Mouse (Mus musculus) ES-CJ7 (cell line): ENCODE results near the gene Eda.

Experiments used
- DNase-seq: peaks from one replicate; pipeline ENCODE4 v3.0.0; 2011; ENCODE audit warnings: low read depth, low spot score

Gene Eda

DNA sequence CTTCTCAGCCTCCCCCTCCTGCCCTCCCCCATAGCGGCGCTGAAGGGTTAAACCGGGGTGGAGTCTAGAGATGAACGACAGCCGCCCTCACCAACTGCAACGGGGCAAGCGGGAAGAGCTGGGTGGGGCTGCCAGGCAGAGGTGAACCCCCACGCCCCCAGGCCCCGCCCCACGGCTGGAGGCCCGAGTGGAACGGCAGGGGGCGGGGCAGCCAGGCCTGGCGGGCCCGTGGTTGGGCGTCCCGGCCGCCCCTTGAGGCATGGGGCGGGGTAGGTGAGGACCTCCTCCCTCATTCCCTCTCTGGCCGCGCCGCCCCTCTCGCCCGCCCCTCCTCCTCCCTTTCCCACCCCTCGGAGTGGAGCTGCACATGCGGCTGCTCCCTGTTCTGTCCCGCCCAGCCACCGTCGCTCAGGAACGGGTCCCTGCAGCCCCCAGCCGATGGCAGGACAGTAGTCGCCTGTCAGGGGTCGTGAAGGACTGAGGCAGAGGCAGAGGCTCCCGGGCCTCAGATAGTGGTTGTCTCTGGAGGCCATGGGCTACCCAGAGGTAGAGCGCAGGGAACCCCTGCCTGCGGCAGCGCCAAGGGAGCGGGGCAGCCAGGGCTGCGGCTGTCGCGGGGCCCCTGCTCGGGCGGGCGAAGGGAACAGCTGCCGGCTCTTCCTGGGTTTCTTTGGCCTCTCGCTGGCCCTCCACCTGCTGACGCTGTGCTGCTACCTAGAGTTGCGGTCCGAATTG is at the start of gene Eda:
Eda (plus strand) TSS at position 357 of the 735 bp plus-strand sequence.
- DNase-seq: peak; percentile 87

DNA sequence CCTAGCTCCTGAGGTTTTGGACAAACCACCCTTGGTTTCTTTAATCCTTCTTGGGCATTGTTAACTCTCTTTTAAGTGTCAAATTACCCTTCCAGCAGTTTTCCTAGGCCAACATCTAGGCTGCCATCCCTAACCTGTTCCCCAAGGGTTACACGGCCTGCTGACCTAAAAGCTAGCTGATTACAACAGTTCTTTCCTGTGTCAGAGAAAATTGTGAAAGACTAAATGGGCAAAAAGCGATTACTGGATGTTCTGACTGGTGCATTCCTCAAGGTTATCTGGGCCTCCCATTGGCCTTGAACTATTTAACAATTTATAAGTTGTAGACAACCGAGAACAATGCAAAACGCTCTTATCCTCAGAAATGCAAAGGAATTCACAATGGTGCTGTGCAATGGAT is 14.4 kb upstream of the Eda start:
- no peak for DNase-seq

DNA sequence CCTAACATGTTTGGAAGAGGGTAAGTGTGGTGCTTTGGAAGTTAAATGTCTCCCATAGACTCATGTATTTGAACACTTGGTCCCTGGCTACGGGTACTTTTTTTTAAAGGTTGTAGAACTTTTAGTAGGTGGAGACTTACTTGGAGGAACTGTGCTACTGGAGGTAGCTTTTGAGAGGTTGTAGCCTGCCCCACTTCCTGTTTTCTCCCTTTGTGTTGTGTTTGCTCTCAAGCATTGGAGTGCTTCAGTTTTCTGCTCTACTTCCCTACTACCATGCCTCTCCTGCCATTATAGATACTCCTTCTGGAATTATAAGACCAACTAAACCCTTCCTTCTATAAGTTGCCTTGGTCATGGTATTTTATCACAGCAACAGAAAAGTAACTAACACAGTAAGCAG is 5.3 kb upstream of the Eda start:
- no peak for DNase-seq

DNA sequence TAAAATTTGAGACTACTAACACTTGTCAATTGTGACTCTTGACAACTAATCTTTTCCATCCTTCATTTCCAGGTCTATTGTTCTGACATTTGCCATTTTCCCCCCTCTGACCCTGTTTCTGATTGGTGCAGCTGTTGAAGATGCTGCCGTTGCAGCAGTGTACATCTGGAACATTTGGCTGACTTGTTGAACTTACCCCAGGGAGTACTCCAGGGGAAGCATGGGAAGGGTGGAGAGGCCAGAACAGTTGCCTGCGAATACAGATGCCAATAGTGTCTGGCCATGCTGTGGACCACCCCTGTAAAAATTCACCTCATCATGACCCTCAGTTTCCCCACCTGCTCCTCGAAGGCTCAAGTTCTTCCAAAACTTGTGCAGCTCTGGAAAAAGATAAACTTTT is 1.0 kb upstream of the Eda start:
- no peak for DNase-seq

DNA sequence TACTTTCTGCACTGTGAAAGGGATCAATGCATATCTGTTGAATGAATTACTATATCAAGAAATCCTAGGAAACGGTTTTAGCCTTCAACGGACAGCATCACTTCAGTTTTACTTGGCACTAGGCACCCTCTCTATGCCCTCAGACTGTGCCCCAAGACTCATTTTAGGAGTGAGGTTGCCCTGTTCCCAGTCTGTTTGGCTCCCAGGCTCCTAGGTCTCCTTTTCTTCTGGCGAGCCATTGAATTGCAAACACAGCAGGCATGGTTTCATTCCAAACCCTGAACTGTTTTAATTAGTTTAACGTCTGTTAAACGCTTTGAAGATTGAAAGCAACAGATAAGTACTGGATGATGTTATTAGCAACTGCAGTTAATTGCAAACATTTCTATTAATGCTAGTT is 603 bp upstream of the Eda start:
- no peak for DNase-seq

DNA sequence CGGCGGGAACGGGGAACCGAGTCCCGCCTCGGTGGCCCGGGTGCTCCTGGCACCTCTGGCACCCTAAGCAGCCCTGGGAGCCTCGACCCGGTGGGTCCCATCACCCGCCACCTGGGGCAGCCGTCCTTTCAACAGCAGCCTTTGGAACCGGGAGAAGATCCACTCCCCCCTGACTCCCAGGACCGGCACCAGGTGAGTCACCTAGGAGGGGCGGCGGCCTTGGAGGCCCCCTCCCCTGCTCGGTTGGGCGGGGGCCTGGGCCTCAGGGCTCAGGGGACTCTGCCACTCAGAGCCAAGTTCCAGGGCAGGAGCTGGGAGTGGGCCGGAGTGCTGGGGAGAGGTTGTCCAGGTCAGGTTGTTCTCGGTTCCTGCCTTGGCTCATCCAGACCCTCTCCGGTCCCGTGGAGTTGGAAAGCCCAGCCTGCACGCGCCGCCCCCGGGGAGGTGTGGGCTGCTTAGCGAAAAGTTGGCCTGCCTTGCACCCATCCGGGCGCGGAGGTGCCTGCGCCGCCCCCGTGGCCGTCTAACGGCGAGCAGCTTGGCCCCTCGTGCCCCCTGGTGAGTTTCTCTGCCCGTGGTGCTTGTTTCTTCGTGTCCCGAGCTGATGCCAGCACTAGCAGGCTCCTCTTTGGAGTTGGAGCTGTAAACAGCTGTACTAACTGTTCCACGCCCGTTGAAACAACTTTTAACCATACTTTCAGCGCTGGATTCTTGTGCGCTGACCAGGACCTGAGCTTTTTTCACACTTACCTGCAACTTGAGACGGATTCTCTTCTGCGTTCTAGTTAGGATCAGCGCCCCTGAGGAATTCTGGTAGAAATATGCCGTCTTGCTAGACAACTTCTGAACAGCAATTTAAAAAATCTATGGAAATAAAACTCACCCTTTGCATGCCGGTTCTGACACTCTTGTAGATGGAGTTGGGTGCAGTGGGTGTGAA is 849 bp downstream of the Eda start:
- DNase-seq: peak; percentile 4

DNA sequence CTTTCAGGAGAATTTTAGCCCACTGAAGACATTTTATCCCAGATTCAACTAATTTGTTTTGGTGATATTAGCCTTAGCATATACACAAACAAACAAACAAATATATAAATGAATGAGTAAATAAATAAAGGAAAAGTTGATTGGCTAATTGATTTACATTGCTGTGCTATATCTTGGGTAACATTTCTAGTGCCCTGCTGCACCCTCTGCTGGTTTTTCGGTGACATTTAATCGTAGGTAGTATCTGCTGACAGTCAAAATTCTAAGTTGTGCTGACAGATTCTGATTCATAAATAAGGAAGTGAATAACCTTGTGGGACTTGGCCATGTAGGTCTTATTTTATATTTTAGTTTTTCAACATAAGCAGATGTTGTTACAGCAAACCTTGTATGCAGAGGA is 2.9 kb downstream of the Eda start:
- no peak for DNase-seq

DNA sequence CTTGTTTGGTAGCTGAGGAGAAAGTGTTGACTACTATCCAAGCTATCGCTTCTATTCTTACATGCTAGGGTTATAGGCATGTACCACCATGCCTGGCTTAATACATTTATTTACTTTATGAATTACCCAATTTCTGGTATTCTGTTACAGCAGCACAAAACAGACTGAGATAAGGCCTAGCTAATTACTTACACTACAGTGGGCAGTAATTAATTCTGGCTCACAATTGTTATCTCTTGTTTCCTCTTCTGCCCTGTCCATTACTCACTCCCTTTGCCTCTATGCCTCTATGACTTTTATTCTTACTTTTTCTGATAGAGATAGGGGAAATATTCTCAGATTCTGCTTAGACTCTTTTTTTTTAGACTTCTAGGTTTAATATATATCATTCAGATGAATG is 18.0 kb downstream of the Eda start:
- DNase-seq: no peak

DNA sequence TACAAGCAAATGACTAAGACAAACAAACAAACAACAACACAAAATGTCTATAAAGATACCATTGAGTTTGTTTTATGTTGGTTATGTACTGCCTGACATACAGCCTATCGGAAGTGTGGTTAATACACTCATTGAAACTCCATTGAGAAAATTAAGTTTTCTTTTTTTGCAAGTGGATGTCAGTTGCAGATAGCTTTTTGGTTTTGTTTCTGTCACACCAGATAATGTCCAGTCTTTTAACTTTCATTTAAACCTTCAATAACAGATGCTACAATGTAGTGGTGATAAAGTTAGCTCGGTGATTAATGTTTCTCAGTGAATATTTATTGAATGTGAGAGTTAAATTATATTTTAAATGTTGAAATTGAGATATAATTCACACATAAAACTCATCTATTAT is 23.9 kb downstream of the Eda start:
- DNase-seq: no peak

DNA sequence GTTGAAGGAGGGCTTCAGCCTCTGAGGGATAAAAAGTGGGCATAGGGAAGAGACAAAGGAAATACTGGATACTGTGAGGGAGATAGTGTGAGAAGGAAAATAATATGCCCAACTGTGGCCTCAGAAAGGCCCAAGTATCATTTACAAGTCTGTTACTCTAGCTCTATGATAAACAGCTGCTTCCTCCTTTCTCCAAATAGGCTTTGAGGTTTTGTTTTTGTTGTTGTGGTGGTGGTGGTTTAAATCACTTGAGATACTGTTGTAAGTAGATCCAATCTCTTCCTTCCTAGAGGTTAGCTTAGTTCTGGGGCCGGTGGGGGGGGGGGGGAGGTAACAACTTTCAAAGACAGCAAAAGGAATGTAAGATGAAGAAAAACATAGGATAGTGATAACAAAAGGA is 143.0 kb downstream of the Eda start:
- DNase-seq: no peak

DNA sequence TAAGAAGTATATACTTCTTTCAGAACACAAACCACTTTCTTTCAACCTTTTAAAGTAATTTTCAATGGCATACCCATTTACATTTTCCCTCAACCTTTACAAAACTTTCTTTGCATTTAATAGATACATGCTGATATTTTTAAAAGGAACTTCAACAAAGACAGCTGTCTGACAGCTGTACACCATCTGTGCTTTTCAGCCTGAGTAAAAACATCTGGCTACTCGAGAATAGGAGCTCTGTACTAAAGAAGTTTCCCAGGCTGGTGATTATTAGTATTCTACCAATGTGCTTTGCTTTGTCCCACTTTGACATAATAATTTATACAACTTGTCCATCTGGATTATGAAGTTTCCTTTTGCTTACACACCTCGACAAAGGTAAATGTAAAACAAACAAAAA is 219.9 kb downstream of the Eda start:
- DNase-seq: no peak

DNA sequence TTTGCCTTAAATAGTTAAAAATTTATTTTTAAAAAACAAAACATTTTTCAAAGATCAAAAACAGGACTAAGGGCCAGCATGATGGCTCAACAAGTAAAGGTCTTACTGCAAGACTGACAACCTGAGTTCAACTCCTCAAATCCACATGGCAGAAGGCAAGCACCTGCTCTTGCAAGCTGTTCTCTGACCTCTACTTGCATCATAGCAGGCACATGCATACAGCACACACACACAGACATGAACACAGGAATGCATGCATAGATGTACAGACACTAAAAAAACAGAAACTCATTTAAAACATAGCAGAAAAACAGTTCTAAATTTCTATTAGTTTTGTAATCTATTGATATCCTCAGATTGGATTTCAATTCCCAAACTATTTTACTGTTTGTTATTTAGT is 338.2 kb downstream of the Eda start:
- no peak for DNase-seq

DNA sequence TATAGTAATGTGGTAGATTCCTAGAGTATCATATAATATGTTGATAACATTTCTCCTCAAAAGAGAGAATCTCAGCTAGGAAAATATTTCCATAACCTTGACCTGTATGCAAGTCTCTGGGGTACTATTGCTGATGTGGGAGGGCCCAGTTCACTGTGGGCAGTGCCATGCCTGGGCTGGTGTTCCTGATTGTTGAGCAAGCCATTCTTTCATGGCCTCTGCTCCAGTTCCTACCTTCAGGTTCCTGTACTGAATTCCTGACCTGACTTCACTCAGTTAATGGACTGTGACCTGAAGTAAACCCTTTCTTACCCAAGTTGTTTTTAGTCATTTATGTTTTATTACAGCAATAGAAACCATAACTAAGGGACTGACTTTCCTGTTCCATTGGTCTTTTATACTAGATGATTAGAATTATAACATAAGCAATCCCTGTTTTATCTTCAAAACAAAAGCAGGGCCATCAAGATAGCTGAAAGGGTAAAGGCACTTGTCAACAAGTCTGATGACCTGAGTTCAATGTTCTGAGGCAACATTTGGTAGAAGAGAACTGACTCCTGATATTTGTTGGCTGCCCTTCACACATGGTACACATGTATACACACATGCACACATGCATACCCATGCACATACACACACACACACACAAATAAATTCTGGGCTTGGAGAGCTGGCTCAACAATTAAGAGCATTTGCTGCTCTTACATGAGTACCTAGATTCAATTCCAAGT is 338.9 kb downstream of the Eda start:
- no peak for DNase-seq

DNA sequence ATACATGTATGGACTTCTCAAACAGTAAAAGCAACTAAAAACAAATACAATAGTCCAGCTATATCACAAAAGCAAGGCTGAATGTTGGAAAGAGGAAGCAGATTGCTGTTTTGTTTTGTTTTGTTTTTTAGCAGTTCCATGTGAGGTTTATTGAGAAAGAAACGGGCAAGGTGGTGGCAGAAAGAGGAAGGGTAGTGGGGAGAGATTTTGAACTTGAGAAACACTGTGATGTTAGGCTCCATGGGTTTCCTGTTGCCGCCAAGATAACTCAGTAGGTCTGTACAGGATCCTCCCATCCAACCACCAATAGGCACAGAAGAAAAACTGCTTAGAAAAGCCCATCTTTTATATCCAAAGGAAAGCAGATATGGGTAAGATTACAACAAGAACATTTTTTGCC is 365.3 kb downstream of the Eda start:
- no peak for DNase-seq

DNA sequence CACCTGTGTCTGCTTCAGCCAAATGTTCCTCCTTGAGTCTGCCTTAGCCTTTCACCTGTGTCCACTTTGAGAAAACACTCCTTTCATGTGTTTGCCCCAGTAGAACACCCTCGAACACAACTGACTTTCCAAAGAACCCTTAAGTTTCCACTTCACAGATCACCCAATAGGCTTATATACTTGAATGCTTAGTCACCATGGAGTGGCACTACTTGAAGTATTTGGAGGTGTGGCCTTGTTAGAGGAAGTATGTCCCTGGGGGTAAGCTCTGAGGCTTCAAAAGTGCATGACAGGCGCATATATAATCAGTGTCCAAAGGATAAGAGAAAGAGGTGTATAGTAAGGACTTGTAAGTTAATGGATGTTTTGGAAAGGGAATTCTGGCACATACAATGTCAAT is 369.0 kb downstream of the Eda start:
- DNase-seq: no peak

DNA sequence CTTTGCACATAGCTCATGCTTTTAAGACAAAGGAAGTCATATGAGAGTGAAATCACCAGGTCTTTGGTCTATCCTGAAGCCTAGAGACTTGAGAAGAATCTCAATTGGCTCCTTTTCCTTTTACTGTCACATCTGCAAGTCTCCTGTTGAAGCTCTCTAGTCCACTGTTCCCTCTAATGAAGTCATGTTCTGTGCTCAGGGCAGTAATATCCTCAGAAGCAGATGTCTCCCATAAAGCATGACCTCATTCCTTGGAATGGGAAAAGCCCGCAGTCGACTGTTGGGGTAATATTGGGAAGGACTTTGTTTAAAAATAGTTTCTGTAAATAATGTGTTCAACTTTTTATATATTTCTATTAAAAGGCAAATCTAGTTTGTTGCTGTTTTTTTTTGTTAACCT is 381.6 kb downstream of the Eda start:
- no peak for DNase-seq

DNA sequence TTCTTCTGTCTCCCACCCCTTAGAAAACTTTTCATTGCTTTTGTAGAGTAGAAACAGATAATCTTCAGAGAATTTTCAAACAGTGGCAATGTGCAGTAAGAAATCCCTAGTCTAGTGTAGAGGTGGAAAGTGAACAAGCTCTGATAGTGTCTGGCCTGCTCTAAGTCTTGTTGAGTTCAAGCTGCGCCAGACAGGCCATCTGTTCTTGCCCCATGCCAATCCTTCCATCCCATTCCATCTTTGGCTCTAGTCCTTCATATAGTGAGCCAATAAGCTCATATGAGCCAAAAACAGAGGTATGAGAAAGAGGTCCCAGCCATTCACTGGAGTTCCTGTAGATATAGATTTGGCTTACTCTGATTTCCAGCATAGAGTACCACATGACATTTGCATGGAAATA is 414.5 kb downstream of the Eda start:
- no peak for DNase-seq

DNA sequence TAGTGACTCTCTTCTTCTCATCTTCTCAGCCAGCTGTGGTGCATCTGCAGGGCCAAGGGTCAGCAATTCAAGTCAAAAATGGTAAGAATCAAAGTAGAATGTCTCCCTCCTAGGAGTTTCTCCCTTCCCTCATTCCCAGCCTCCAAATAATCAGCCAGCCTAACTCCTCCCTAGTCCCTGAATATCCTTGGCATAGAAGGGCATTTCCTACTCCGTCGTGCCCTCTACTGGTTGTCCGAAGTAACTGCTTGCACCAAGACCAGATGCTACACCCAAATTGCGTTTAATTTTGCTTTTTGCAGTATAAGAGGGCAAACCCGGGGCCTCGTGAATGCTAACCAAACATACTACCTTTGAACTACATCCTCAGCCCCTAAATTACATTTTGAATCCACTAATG is 416.9 kb downstream of the Eda start:
- DNase-seq: peak; percentile 38

DNA sequence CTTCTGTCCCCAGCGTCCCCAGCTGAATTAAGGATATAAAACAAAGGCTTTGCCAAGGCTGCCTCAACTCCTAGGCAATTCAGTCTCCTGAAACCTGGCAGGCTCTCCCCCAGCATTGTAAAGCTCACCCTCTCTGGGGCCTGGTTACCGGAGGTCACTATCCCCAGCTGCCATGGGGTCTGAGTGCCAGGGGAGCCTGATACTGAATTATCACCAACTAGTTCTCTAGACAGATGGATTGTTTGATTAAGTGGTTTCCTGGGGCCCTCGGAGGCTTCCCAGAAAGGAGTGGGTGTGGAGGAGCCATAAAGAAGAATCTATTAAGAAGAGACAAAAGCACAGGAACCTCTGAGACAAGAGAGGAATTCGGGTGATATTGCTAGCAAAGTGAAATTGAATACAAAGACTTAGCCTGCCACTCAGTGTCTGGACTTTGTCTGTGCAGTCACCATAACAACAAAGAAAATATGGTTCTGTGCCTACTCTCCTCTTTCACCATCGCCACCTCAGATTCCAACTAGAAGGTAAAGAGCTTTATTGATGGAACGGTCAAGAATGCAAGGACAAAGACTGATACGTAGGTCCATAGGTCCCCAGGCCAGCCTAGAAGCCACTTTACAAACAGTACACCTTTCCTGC is 418.9 kb downstream of the Eda start:
- DNase-seq: no peak

DNA sequence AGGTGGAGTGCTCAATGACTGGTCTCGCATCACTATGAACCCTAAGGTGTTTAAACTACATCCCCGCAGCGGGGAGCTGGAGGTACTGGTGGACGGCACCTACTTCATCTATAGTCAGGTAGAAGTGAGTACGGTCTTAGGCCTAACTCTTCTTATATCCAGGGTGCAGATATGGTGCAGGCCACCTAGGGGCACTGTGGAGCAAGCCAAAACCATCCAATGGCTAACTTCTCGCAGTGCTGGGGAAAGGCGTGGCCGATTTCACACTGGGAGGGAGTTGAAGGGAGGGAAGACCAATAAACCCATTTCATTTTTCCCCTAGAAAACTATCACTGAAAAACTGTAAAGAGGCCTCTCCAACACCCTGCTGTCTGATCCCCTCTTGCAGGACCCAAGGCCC is 419.6 kb downstream of the Eda start:
- DNase-seq: peak; percentile 33

DNA sequence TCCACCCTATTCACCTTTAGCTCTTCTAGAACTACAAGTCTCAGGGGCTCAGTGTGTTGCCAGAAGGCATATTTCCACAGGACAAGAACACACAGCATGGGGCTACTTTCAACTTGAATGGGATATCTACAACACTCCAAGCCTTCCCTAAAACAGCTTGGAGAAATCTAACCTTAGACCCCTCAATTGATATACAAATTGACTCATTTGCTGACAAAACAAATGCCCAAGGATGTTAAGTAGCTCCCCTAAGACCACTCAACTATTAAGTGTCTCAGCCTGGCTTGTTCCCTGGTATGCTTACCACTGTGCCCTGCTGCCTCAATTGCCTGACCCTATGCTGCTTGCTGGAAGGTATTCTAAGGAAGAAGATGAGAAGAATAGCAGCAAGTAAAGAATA is 425.5 kb downstream of the Eda start:
- peak; percentile 42 for DNase-seq

DNA sequence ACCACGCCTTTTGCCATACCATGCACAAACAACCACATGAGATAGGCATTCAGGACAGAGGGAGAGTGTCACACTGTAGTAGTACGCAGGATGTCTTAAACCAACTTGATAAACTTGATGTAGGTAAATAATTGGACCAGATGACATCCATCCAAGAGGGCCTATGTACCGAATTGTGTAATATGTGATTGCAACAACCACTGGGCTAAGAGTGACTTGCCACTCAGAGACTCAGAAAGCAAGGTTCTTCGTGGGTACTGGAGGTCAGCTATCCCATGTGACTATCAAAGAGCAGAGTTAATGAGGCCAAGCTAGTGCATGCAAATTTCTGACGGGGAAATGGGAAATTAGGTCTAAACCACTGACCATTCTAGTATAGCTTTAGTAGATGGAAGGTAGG is 426.3 kb downstream of the Eda start:
- no peak for DNase-seq
